Mouse (Mus musculus): Measurements from ENCODE around the gene Ntn1. TPM values are rescaled to one million over a fixed set of nuclear protein-coding genes. Genes with fewer than 3 reads are reported as not detected.
A peak's percentile ranks its signal among the peaks of the same experiment; 100 is the strongest.

The Ntn1 gene
- polyA plus RNA-seq, 1 experiment, result 6.1 TPM

GRCm38 (mm10) chr11:68394749-68395148 is 5.9 kb downstream of the Ntn1 start:
- H3K4me1 ChIP-seq (ENCODE audit: control insufficient read depth, insufficient read depth, low read length), result no peaks in the 10 kb centered on the region
- no peak overlapping the region for H3K27ac ChIP-seq (ENCODE audit: insufficient read depth, low read length)
- no peak overlapping the region for H3K4me3 ChIP-seq (ENCODE audit: insufficient read depth, low read length)
- no peak for TF ChIP-seq POLR2A (IDR thresholded peaks at IDR 0.05; ENCODE audit: low read depth, low read length)
- TF ChIP-seq CTCF (IDR thresholded peaks at IDR 0.05; ENCODE audit: borderline replicate concordance, insufficient read depth, low read length), result no peak

- no peak for TF ChIP-seq POLR2A (IDR thresholded peaks at IDR 0.05; ENCODE audit: low read depth, low read length)
- TF ChIP-seq CTCF (IDR thresholded peaks at IDR 0.05; ENCODE audit: borderline replicate concordance, insufficient read depth, low read length), result no peak
- no peaks in the 10 kb centered on the region for H3K4me1 ChIP-seq (ENCODE audit: control insufficient read depth, insufficient read depth, low read length)
- H3K4me3 ChIP-seq (ENCODE audit: insufficient read depth, low read length), result no peak overlapping the region
Measured at GRCm38 (mm10) chr11:68393897-68394490, 6.6 kb downstream of the Ntn1 start.

GRCm38 (mm10) chr11:68390381-68391287 is 10.0 kb downstream of the Ntn1 start:
- no peak overlapping the region for H3K27ac ChIP-seq (ENCODE audit: insufficient read depth, low read length)
- no peak for TF ChIP-seq CTCF (IDR thresholded peaks at IDR 0.05; ENCODE audit: borderline replicate concordance, insufficient read depth, low read length)
- no peak for TF ChIP-seq POLR2A (IDR thresholded peaks at IDR 0.05; ENCODE audit: low read depth, low read length)
- no peaks in the 10 kb centered on the region for H3K4me1 ChIP-seq (ENCODE audit: control insufficient read depth, insufficient read depth, low read length)
- H3K4me3 ChIP-seq (ENCODE audit: insufficient read depth, low read length), result no peak overlapping the region

More at GRCm38 (mm10) chr11:68393897-68394490, 6.6 kb downstream of the Ntn1 start:
- H3K27ac ChIP-seq (ENCODE audit: insufficient read depth, low read length), result no peak overlapping the region

GRCm38 (mm10) chr11:68389621-68390020 is 11.0 kb downstream of the Ntn1 start:
- TF ChIP-seq POLR2A (IDR thresholded peaks at IDR 0.05; ENCODE audit: low read depth, low read length), result no peak
- no peak overlapping the region for H3K4me3 ChIP-seq (ENCODE audit: insufficient read depth, low read length)
- H3K27ac ChIP-seq (ENCODE audit: insufficient read depth, low read length), result no peak overlapping the region
- H3K4me1 ChIP-seq (ENCODE audit: control insufficient read depth, insufficient read depth, low read length), result no peaks in the 10 kb centered on the region

- TF ChIP-seq POLR2A (IDR thresholded peaks at IDR 0.05; ENCODE audit: low read depth, low read length) (no peak), CTCF (IDR thresholded peaks at IDR 0.05; ENCODE audit: borderline replicate concordance, insufficient read depth, low read length) (no peak)
- Histone ChIP-seq H3K4me1 (ENCODE audit: control insufficient read depth, insufficient read depth, low read length) (no peaks in the 10 kb centered on the region), H3K4me3 (ENCODE audit: insufficient read depth, low read length) (no peak overlapping the region), H3K27ac (ENCODE audit: insufficient read depth, low read length) (no peak overlapping the region)
Measured at GRCm38 (mm10) chr11:68388655-68389015, 12.0 kb downstream of the Ntn1 start.

GRCm38 (mm10) chr11:68387971-68388654 is 12.5 kb downstream of the Ntn1 start:
- H3K4me3 ChIP-seq (ENCODE audit: insufficient read depth, low read length), result no peak overlapping the region
- H3K27ac ChIP-seq (ENCODE audit: insufficient read depth, low read length), result no peak overlapping the region
- TF ChIP-seq CTCF (IDR thresholded peaks at IDR 0.05; ENCODE audit: borderline replicate concordance, insufficient read depth, low read length) (no peak), POLR2A (IDR thresholded peaks at IDR 0.05; ENCODE audit: low read depth, low read length) (no peak)
- H3K4me1 ChIP-seq (ENCODE audit: control insufficient read depth, insufficient read depth, low read length), result no peaks in the 10 kb centered on the region

- Histone ChIP-seq H3K27ac (ENCODE audit: insufficient read depth, low read length) (no peak overlapping the region), H3K4me3 (ENCODE audit: insufficient read depth, low read length) (peak overlapping the region; percentile 53), H3K4me1 (ENCODE audit: control insufficient read depth, insufficient read depth, low read length) (no peaks in the 10 kb centered on the region)
- TF ChIP-seq POLR2A (IDR thresholded peaks at IDR 0.05; ENCODE audit: low read depth, low read length) (no peak), CTCF (IDR thresholded peaks at IDR 0.05; ENCODE audit: borderline replicate concordance, insufficient read depth, low read length) (no peak)
Measured at GRCm38 (mm10) chr11:68387441-68387760, 13.2 kb downstream of the Ntn1 start.

- Histone ChIP-seq H3K4me3 (ENCODE audit: insufficient read depth, low read length) (peak overlapping the region; percentile 53), H3K27ac (ENCODE audit: insufficient read depth, low read length) (no peak overlapping the region), H3K4me1 (ENCODE audit: control insufficient read depth, insufficient read depth, low read length) (no peaks in the 10 kb centered on the region)
- TF ChIP-seq POLR2A (IDR thresholded peaks at IDR 0.05; ENCODE audit: low read depth, low read length) (0 out of 2 replicates have a peak, but pooled peaks have one; percentile 14), CTCF (IDR thresholded peaks at IDR 0.05; ENCODE audit: borderline replicate concordance, insufficient read depth, low read length) (no peak)
Measured at GRCm38 (mm10) chr11:68386589-68387440, 13.8 kb downstream of the Ntn1 start.

GRCm38 (mm10) chr11:68385921-68386588 is 14.6 kb downstream of the Ntn1 start:
- H3K27ac ChIP-seq (ENCODE audit: insufficient read depth, low read length), result no peak overlapping the region
- no peak for TF ChIP-seq POLR2A (IDR thresholded peaks at IDR 0.05; ENCODE audit: low read depth, low read length)
- no peak for TF ChIP-seq CTCF (IDR thresholded peaks at IDR 0.05; ENCODE audit: borderline replicate concordance, insufficient read depth, low read length)
- H3K4me1 ChIP-seq (ENCODE audit: control insufficient read depth, insufficient read depth, low read length), result no peaks in the 10 kb centered on the region
- H3K4me3 ChIP-seq (ENCODE audit: insufficient read depth, low read length), result peak overlapping the region; percentile 53

Measured in embryonic fibroblast, embryonic 13.5 days (primary cell).